Mouse (Mus musculus) cortical plate, adult 2 months (tissue): Measurements from ENCODE around the gene Gm4312.
"Not testable (repeated sequence)": the region's sequence is repeated elsewhere in the genome, so short reads cannot be mapped to it uniquely, and the experiment has no call there.

Source experiments
- CTCF ChIP-seq: fragments of 200-500 bp; IDR thresholded peaks from 2 replicates; pipeline ENCODE4 v1.5.1; 2011; ENCODE audit warnings: mild to moderate bottlenecking, control low read depth, low read length; ENCODE audit not compliant: insufficient read depth; ENCODE audit errors: extremely low read depth
- POLR2A ChIP-seq: fragments of 200-500 bp; IDR thresholded peaks from 2 replicates; pipeline ENCODE4 v1.6.1; 2011; ENCODE audit warnings: mild to moderate bottlenecking, low read length, control low read depth; ENCODE audit not compliant: insufficient read depth; ENCODE audit errors: extremely low read depth

- not testable (repeated sequence) for TF ChIP-seq CTCF, POLR2A
These were observed at the start of gene Gm4312 for GRCm38 (mm10) chr10:100382460-100382859.
